Mouse (Mus musculus) midbrain, embryonic 10.5 days (tissue): ENCODE results near the gene Trappc2. TPM values are rescaled to one million over a fixed set of nuclear protein-coding genes. Genes with fewer than 3 reads are reported as not detected.

Experiments used
- DNase-seq: peaks from one replicate; pipeline ENCODE4 v3.0.0-alpha.2; 2017; ENCODE audit warnings: low spot score
- H3K27ac ChIP-seq: fragments of 300-500 bp; sonication (generic); replicated peaks from 2 replicates; pipeline ENCODE4 v1.5.1; 2016; ENCODE audit warnings: mild to moderate bottlenecking
- H3K27me3 ChIP-seq: fragments of 300-500 bp; sonication (generic); 2 replicates; pipeline ENCODE4 v1.6.1; 2016; ENCODE audit warnings: low read depth, mild to moderate bottlenecking; ENCODE audit not compliant: poor library complexity, severe bottlenecking
- H3K36me3 ChIP-seq: fragments of 300-500 bp; sonication (generic); 2 replicates; pipeline ENCODE4 v1.6.1; 2016; ENCODE audit warnings: mild to moderate bottlenecking, moderate library complexity
- H3K4me1 ChIP-seq: fragments of 300-500 bp; sonication (generic); 2 replicates; pipeline ENCODE4 v1.6.1; 2016
- H3K4me3 ChIP-seq: fragments of 300-500 bp; sonication (generic); 2 replicates; pipeline ENCODE4 v1.5.1; 2016; ENCODE audit warnings: mild to moderate bottlenecking, moderate library complexity
- H3K9me3 ChIP-seq: fragments of 300-500 bp; sonication (generic); replicated peaks from 2 replicates; pipeline ENCODE4 v1.6.1; 2016; ENCODE audit warnings: mild to moderate bottlenecking
- WGBS: fragments of 180-500 bp; shearing (Covaris S2); methylation state at CpG from one replicate; pipeline ENCODE4 v1.1.7; 2016; 5-methylcytosine and 5-hydroxymethylcytosine counted together
- polyA plus RNA-seq: library from polyadenylated mRNA; unstranded; fragments of >200 nt; fragmentation: Nextera tagmentation; extraction: Ambion mirVana; gene quantifications from 2 replicates; pipeline ENCODE4 v1.2.1, GENCODE M21; 2016

Trappc2 gene
- polyA plus RNA-seq, 1 experiment from 2014 or later, result 32.7 TPM

- 31% methylated on average over 28 of the region's 28 CpGs for WGBS
Measured at GRCm38 (mm10) chrX:166478631-166479364, 38.4 kb downstream of the Trappc2 start.

GRCm38 (mm10) chrX:166479365-166479983 is 39.1 kb downstream of the Trappc2 start, which contains the start of gene Rab9:
Rab9 (minus strand) TSS chrX:166479867.
- Histone ChIP-seq H3K27me3 (peaks cover 63% of the 10 kb centered on the region), H3K4me3 (peak within 1 kb of the TSS; percentile 71), H3K36me3 (peaks cover 19% of the 10 kb centered on the region), H3K4me1 (peaks cover 7% of the 10 kb centered on the region; the same call in 1 of the 2 replicates), H3K27ac (peak within 1 kb of the TSS; percentile 90), H3K9me3 (no peaks in the 10 kb centered on the region)
- 14% methylated on average over 41 of the region's 41 CpGs for WGBS
- DNase-seq, result peak; percentile 92

More at GRCm38 (mm10) chrX:166478631-166479364, 38.4 kb downstream of the Trappc2 start:
- H3K36me3 ChIP-seq, result peaks cover 19% of the 10 kb centered on the region
- H3K4me3 ChIP-seq, result peak overlapping the region; percentile 71
- peak overlapping the region; percentile 90 for H3K27ac ChIP-seq
- no peaks in the 10 kb centered on the region for H3K9me3 ChIP-seq
- peaks cover 64% of the 10 kb centered on the region for H3K27me3 ChIP-seq
- DNase-seq, result no peak
- peaks cover 7% of the 10 kb centered on the region; the same call in 1 of the 2 replicates for H3K4me1 ChIP-seq

- no peak for DNase-seq
- H3K27ac ChIP-seq, result no peak overlapping the region
- no peaks in the 10 kb centered on the region for H3K36me3 ChIP-seq
- 79% methylated on average over 2 of the region's 2 CpGs for WGBS
- H3K9me3 ChIP-seq, result no peaks in the 10 kb centered on the region
- H3K4me1 ChIP-seq, result no peaks in the 10 kb centered on the region
- peaks cover 42% of the 10 kb centered on the region for H3K27me3 ChIP-seq
- H3K4me3 ChIP-seq, result no peak overlapping the region
Measured at GRCm38 (mm10) chrX:166495052-166495451, 54.7 kb downstream of the Trappc2 start.

GRCm38 (mm10) chrX:166497771-166498170 is 57.4 kb downstream of the Trappc2 start:
- Histone ChIP-seq H3K4me3 (no peak overlapping the region), H3K27me3 (peaks cover 62% of the 10 kb centered on the region), H3K4me1 (no peaks in the 10 kb centered on the region), H3K9me3 (no peaks in the 10 kb centered on the region), H3K36me3 (peaks cover 5% of the 10 kb centered on the region), H3K27ac (no peak overlapping the region)
- 74% methylated on average over 4 of the region's 4 CpGs for WGBS
- no peak for DNase-seq

- peaks cover 15% of the 10 kb centered on the region for H3K36me3 ChIP-seq
- H3K4me1 ChIP-seq, result no peaks in the 10 kb centered on the region
- WGBS, result 65% methylated on average over 1 of the region's 1 CpGs
- peaks cover 68% of the 10 kb centered on the region for H3K27me3 ChIP-seq
- DNase-seq, result no peak
- no peak overlapping the region for H3K27ac ChIP-seq
- H3K4me3 ChIP-seq, result no peak overlapping the region
- no peaks in the 10 kb centered on the region for H3K9me3 ChIP-seq
Measured at GRCm38 (mm10) chrX:166499496-166500190, 59.3 kb downstream of the Trappc2 start.

Other genes with a start within 250 kb of the Trappc2 start
- 61.2 and 101 TPM in 2 replicates for gene Gpm6b, start 201.7 kb upstream of the Trappc2 start, polyA plus RNA-seq
- gene Ofd1, start 130 bp downstream of the Trappc2 start, polyA plus RNA-seq, result 6.6 and 7.1 TPM in 2 replicates
- 41.1 and 43.2 TPM in 2 replicates for gene Rab9, start 39.3 kb downstream of the Trappc2 start, polyA plus RNA-seq
- gene Tceanc, start 78.0 kb downstream of the Trappc2 start, polyA plus RNA-seq, result 12.4 and 14.0 TPM in 2 replicates
- 2.2 and 4.5 TPM in 2 replicates for gene Egfl6, start 145.1 kb downstream of the Trappc2 start, polyA plus RNA-seq